Mouse (Mus musculus) heart, postnatal 4 days (tissue): ENCODE measurements around the gene Mark2. TPM values are rescaled to one million over a fixed set of nuclear protein-coding genes. Genes with fewer than 3 reads are reported as not detected.

Source experiments
- total RNA-seq, 2 experiments: library from RNA; stranded (reverse); gene quantifications; 2 replicates each; pipeline ENCODE4 v1.2.3; 2021

Mark2 gene
- total RNA-seq, 2 experiments from 2014 or later: 54.9 to 58.4 TPM

Other genes with a start within 250 kb of the Mark2 start
- 1 to 10 TPM; 1.8 to 2.1 TPM for gene Flrt1, start 236.1 kb downstream of the Mark2 start, total RNA-seq
- 100 to 1,000 TPM; 111 to 112 TPM for gene Otub1, start 135.5 kb downstream of the Mark2 start, total RNA-seq
- gene Cox8a, start 124.2 kb downstream of the Mark2 start, total RNA-seq: 100 to 1,000 TPM; 836 to 917 TPM
- gene Naa40, start 100.7 kb downstream of the Mark2 start, total RNA-seq: 10 to 100 TPM; 34.3 to 36.9 TPM
- 10 to 100 TPM; 19.0 to 19.2 TPM for gene Rcor2, start 74.5 kb downstream of the Mark2 start, total RNA-seq
- 10 to 100 TPM; 29.4 to 30.8 TPM for gene Spindoc, start 41.1 kb upstream of the Mark2 start, total RNA-seq
- 10 to 100 TPM; 28.4 to 28.5 TPM for gene 2700081O15Rik, start 75.8 kb upstream of the Mark2 start, total RNA-seq
- 100 to 1,000 TPM; 119 TPM for gene Rtn3, start 141.4 kb upstream of the Mark2 start, total RNA-seq
- 10 to 100 TPM; 35.1 to 36.9 TPM for gene Atl3, start 152.2 kb upstream of the Mark2 start, total RNA-seq
- 10 to 100 TPM; 81.0 to 81.1 TPM for gene Pla2g16, start 215.6 kb upstream of the Mark2 start, total RNA-seq